In the genomic region with DNA sequence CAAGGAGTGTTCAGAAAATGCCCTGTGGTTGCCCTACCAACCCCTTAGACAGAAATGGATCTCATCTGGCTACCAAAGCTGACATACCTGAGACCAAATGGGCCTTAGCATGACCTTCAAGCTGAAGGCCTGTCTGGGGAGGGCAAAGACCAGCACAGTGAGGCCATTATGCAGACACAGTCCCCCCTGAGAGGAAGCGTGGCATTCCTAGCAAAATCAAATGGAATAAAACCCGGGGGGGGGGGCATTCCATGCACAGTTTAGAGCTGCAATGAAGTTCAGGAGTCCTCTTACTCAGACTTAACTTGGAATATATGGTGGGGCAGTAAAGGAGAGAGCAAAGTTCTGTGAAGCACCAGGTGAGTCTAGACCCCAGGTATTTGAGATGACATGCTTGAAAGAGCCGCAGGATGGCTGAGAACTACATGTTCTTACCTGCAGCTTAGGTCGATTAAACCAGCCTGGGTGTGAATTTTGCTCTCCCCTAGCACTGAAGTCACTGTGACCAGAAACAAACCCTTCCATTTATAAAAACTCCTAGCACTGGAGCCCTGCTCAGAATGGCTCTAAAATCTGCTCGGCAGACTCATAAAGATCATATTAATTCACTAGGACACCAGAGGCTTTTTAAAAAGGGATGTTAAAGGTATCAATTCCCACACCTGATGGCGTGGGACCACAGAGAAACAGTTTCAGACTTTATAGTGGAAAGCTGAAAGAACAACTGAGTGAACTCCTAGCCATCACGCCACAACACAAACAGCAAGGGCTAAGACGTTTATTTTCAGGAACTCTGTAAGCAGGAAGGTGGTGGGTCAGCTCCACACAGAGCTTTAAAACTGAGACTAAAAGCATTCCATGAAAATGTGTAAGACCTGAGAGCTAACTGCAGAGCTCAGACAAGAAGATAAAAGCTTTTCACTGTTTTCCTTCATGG, we compare ENCODE assay signal across 21 mouse cellular contexts.
DNase-seq lines count a peak whose midpoint lies in the region; ATAC-seq and TF ChIP-seq lines count a peak whose summit lies in the region.
"Had no signal": no experiment of that assay in that cellular context is flagged by ENCODE, and none has a peak within 500 bp of the region (broad histone marks: within the 10 kb centered on the region; RNA-seq: fewer than 3 reads in every experiment).

No protein-coding gene starts in this region.

- TF ChIP-seq POLR2A in kidney, adult 2 months (IDR thresholded peaks at IDR 0.05; ENCODE audit: low read depth, low read length): no peak
- no peak for TF ChIP-seq POLR2A in limb, embryonic 14.5 days (IDR thresholded peaks at IDR 0.05; ENCODE audit: borderline replicate concordance, extremely low read depth, insufficient read depth, insufficient read length)

- no peak overlapping the region for H3K4me2 ChIP-seq in embryonic facial prominence, embryonic 14.5 days (ENCODE audit: low read depth, low read length)
- peak overlapping the region; percentile 33; the same call in 1 of the 2 replicates for H3K4me2 ChIP-seq in limb, embryonic 14.5 days (replicated peaks; ENCODE audit: low read depth, low read length, severe bottlenecking)
- H3K4me2 ChIP-seq: heart, embryonic 12.5 days; hindbrain, embryonic 14.5 days; stomach, embryonic 15.5 days had no signal

- H3K4me1 ChIP-seq in kidney, adult 2 months (ENCODE audit: control insufficient read depth, insufficient read depth, low read length): no peaks in the 10 kb centered on the region
- H3K4me1 ChIP-seq in embryonic facial prominence, embryonic 10.5 days: peaks cover 25% of the 10 kb centered on the region
- H3K4me1 ChIP-seq in embryonic facial prominence, embryonic 14.5 days (ENCODE audit: control insufficient read depth, insufficient read depth, low read length): peaks cover 25% of the 10 kb centered on the region
- peaks cover 44% of the 10 kb centered on the region for H3K4me1 ChIP-seq in limb, embryonic 14.5 days (ENCODE audit: control insufficient read depth, insufficient read depth, low read length)
- H3K4me1 ChIP-seq: heart, embryonic 12.5 days; megakaryocyte, embryonic 14.5 days had no signal

- 64% methylated on average over 8 of the region's 8 CpGs for WGBS in kidney, adult 2 months
- whole genome bisulfite sequencing in embryonic facial prominence, embryonic 10.5 days: 75% methylated on average over 8 of the region's 8 CpGs
- 58% methylated on average over 8 of the region's 8 CpGs for WGBS in embryonic facial prominence, embryonic 14.5 days
- WGBS in limb, embryonic 14.5 days: 27% methylated on average over 8 of the region's 8 CpGs

- H3K9ac ChIP-seq in embryonic facial prominence, embryonic 14.5 days (ENCODE audit: low read depth, low read length): no peak overlapping the region
- H3K9ac ChIP-seq in limb, embryonic 14.5 days (ENCODE audit: low read depth, low read length, severe bottlenecking): no peak overlapping the region
- H3K9ac ChIP-seq: heart, embryonic 12.5 days; hindbrain, embryonic 14.5 days; liver, postnatal 0 days; stomach, embryonic 15.5 days had no signal

- H3K4me3 ChIP-seq in kidney, adult 2 months (ENCODE audit: insufficient read depth, low read depth, low read length): no peak overlapping the region
- H3K4me3 ChIP-seq in embryonic facial prominence, embryonic 10.5 days: no peak overlapping the region
- H3K4me3 ChIP-seq in embryonic facial prominence, embryonic 14.5 days (ENCODE audit: low read depth, low read length): no peak overlapping the region
- no peak overlapping the region for H3K4me3 ChIP-seq in limb, embryonic 14.5 days (replicated peaks; ENCODE audit: low read length)
- H3K4me3 ChIP-seq: erythroblast, embryonic 14.5 days; heart, embryonic 12.5 days; megakaryocyte, embryonic 14.5 days; stomach, embryonic 15.5 days had no signal

- no peaks in the 10 kb centered on the region for H3K9me3 ChIP-seq in embryonic facial prominence, embryonic 10.5 days
- no peaks in the 10 kb centered on the region for H3K9me3 ChIP-seq in embryonic facial prominence, embryonic 14.5 days (ENCODE audit: control insufficient read depth, low read length)
- no peaks in the 10 kb centered on the region for H3K9me3 ChIP-seq in limb, embryonic 14.5 days (ENCODE audit: control insufficient read depth, low read length)
- H3K9me3 ChIP-seq: heart, embryonic 12.5 days; megakaryocyte, embryonic 14.5 days; stomach, embryonic 15.5 days had no signal

- DNase-seq in kidney, adult 2 months: peak; percentile 17
- no peak for DNase-seq in kidney, postnatal 36 days
- peak; percentile 17 for DNase-seq in embryonic facial prominence, embryonic 10.5 days (ENCODE audit: low spot score)
- DNase-seq in embryonic facial prominence, embryonic 14.5 days (ENCODE audit: low spot score): peak; percentile 31
- peak; percentile 64 for DNase-seq in limb, embryonic 14.5 days (ENCODE audit: low spot score)
- DNase-seq in cerebellum, adult 9-11 months: no peak
- no peak for DNase-seq in gastrocnemius, postnatal 25 days
- DNase-seq: adrenal gland, postnatal 10 days; cerebellum, adult 9-10 months; gastrocnemius, postnatal 36 days; heart, postnatal 14 days; liver, postnatal 0 days; lung, postnatal 14 days; retina, postnatal 1 day; thymus, adult 2 months had no signal

- no peak for TF ChIP-seq CTCF in kidney, adult 2 months (conservative IDR thresholded peaks at IDR 0.05; ENCODE audit: insufficient read depth, insufficient read length, low read depth, low read length)

- peak; percentile 44; the same call in 1 of the 2 replicates for ATAC-seq in embryonic facial prominence, embryonic 14.5 days (ENCODE audit: low read depth)
- ATAC-seq in limb, embryonic 14.5 days (ENCODE audit: low FRiP score, low read depth): peak; percentile 86
- ATAC-seq: forebrain, embryonic 14.5 days; liver, postnatal 0 days had no signal

- H3K27me3 ChIP-seq in kidney, adult 2 months (replicated peaks; ENCODE audit: control insufficient read depth, insufficient read depth, low read length): no peaks in the 10 kb centered on the region
- H3K27me3 ChIP-seq in embryonic facial prominence, embryonic 10.5 days (replicated peaks; ENCODE audit: low read depth, poor library complexity, severe bottlenecking): no peaks in the 10 kb centered on the region
- H3K27me3 ChIP-seq in embryonic facial prominence, embryonic 14.5 days (replicated peaks; ENCODE audit: control insufficient read depth, insufficient read depth, low read length): no peaks in the 10 kb centered on the region
- no peaks in the 10 kb centered on the region for H3K27me3 ChIP-seq in limb, embryonic 14.5 days (ENCODE audit: control insufficient read depth, insufficient read depth, low read length)
- H3K27me3 ChIP-seq: heart, embryonic 12.5 days; megakaryocyte, embryonic 14.5 days; stomach, embryonic 15.5 days had no signal

- peak overlapping the region; percentile 26; the same call in 1 of the 2 replicates for H3K27ac ChIP-seq in kidney, adult 2 months (ENCODE audit: insufficient read depth, low read depth, low read length)
- H3K27ac ChIP-seq in embryonic facial prominence, embryonic 10.5 days (replicated peaks): peak overlapping the region; percentile 59; the same call in 1 of the 2 replicates
- H3K27ac ChIP-seq in embryonic facial prominence, embryonic 14.5 days (replicated peaks; ENCODE audit: low read depth, low read length): peak overlapping the region; percentile 68
- peak overlapping the region; percentile 81 for H3K27ac ChIP-seq in limb, embryonic 14.5 days (replicated peaks; ENCODE audit: low read depth, low read length)
- H3K27ac ChIP-seq: hindbrain, embryonic 14.5 days; stomach, embryonic 15.5 days had no signal

- H3K36me3 ChIP-seq in kidney, adult 2 months (ENCODE audit: control insufficient read depth, insufficient read depth, low read length): no peaks in the 10 kb centered on the region
- H3K36me3 ChIP-seq in embryonic facial prominence, embryonic 10.5 days (replicated peaks): no peaks in the 10 kb centered on the region
- H3K36me3 ChIP-seq in embryonic facial prominence, embryonic 14.5 days (ENCODE audit: control insufficient read depth, insufficient read depth, low read length): no peaks in the 10 kb centered on the region
- no peaks in the 10 kb centered on the region for H3K36me3 ChIP-seq in limb, embryonic 14.5 days (ENCODE audit: control insufficient read depth, insufficient read depth, low read length)
- H3K36me3 ChIP-seq: heart, embryonic 12.5 days; stomach, embryonic 15.5 days had no signal

Comparison
In these comparisons a context has a peak if more than half of its experiments do, and no peak if none do; other contexts are left out.
1. DNase-seq: peak in kidney, adult 2 months (single experiment), embryonic facial prominence, embryonic 10.5 days (single experiment), embryonic facial prominence, embryonic 14.5 days (single experiment) and limb, embryonic 14.5 days (single experiment); none in kidney, postnatal 36 days (0 of 2), cerebellum, adult 9-11 months (single experiment) and gastrocnemius, postnatal 25 days (single experiment).
2. H3K27ac ChIP-seq: peak in every context shown above with its lines; median percentile 81 in limb, embryonic 14.5 days; 68 in embryonic facial prominence, embryonic 14.5 days; 59 in embryonic facial prominence, embryonic 10.5 days; 26 in kidney, adult 2 months.